Mouse (Mus musculus): ENCODE measurements around the gene Prickle4. TPM values are rescaled to one million over a fixed set of nuclear protein-coding genes. Genes with fewer than 3 reads are reported as not detected.

The Prickle4 gene
- polyA plus RNA-seq, 1 experiment from 2014 or later = 0.44 TPM

DNA sequence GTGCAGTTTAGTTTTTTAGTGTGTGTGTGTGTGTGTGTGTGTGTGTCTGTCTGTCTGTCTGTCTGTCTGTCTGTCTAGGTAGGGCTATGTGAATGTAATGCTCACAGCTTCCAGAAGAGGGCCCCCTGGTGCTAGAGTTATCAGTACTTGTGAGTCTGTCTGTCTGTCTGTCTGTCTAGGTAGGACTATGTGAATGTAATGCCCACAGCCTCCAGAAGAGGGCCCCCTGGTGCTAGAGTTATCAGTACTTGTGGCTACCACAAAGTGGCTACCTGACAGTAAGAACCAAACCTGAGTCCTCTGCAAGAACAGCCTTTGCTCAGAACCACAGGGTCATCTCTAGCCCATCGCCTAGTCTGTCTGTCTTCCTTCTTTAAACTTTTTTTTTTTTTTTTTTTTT is 47.9 kb downstream of the Prickle4 start:
- H3K4me2 ChIP-seq = no peak overlapping the region
- WGBS = 80% methylated on average over 1 of the region's 1 CpGs
- ATAC-seq (replicated peaks; ENCODE audit: low FRiP score) (peak; percentile 29; the same call in 1 of the 2 replicates), DNase-seq (ENCODE audit: low spot score) (peak; percentile 59)
- H3K4me1 ChIP-seq (replicated peaks; ENCODE audit: control insufficient read depth, insufficient read depth, low read length) = 0 out of 2 replicates have a peak, but pooled peaks cover 3% of the 10 kb centered on the region
- H3K36me3 ChIP-seq (ENCODE audit: control insufficient read depth, insufficient read depth, low read length) = no peaks in the 10 kb centered on the region
- H3K27ac ChIP-seq (ENCODE audit: low read depth, low read length) = no peak overlapping the region
- no peak overlapping the region for H3K4me3 ChIP-seq (ENCODE audit: low read depth, low read length)
- H3K9me3 ChIP-seq (ENCODE audit: control insufficient read depth, low read length) = no peaks in the 10 kb centered on the region
- H3K27me3 ChIP-seq (replicated peaks; ENCODE audit: control insufficient read depth, insufficient read depth, low read length) = no peaks in the 10 kb centered on the region
- H3K9ac ChIP-seq (ENCODE audit: low read depth, low read length) = no peak overlapping the region

- H3K27ac ChIP-seq (ENCODE audit: low read depth, low read length) = no peak overlapping the region
- no peak overlapping the region for H3K4me2 ChIP-seq
- no peak overlapping the region for H3K9ac ChIP-seq (ENCODE audit: low read depth, low read length)
- ATAC-seq (replicated peaks; ENCODE audit: low FRiP score) = no peak
- H3K4me1 ChIP-seq (replicated peaks; ENCODE audit: control insufficient read depth, insufficient read depth, low read length) = no peaks in the 10 kb centered on the region; the same call in 1 of the 2 replicates
- no peaks in the 10 kb centered on the region for H3K36me3 ChIP-seq (ENCODE audit: control insufficient read depth, insufficient read depth, low read length)
- WGBS = 86% methylated on average over 2 of the region's 2 CpGs
- no peaks in the 10 kb centered on the region for H3K9me3 ChIP-seq (ENCODE audit: control insufficient read depth, low read length)
- no peak for DNase-seq (ENCODE audit: low spot score)
- no peak overlapping the region for H3K4me3 ChIP-seq (ENCODE audit: low read depth, low read length)
- H3K27me3 ChIP-seq (replicated peaks; ENCODE audit: control insufficient read depth, insufficient read depth, low read length) = no peaks in the 10 kb centered on the region
Measured at GRCm38 (mm10) chr17:47642992-47643391, 51.5 kb downstream of the Prickle4 start.

Other genes starting within 250 kb of the Prickle4 start
- 20.7 and 21.3 TPM in 2 replicates for gene Taf8, start 192.4 kb downstream of the Prickle4 start, polyA plus RNA-seq (2014; fragmentation: Nextera tagmentation; extraction: Ambion mirVana)
- gene Ccnd3, start 189.7 kb downstream of the Prickle4 start, polyA plus RNA-seq (2014; fragmentation: Nextera tagmentation; extraction: Ambion mirVana) = 525 and 530 TPM in 2 replicates
- 43.1 and 45.9 TPM in 2 replicates for gene Bysl, start 83.2 kb downstream of the Prickle4 start, polyA plus RNA-seq (2014; fragmentation: Nextera tagmentation; extraction: Ambion mirVana)
- gene Med20, start 83.2 kb downstream of the Prickle4 start, polyA plus RNA-seq (2014; fragmentation: Nextera tagmentation; extraction: Ambion mirVana) = 48.9 and 53.3 TPM in 2 replicates
- gene Gm20517, start 83.1 kb downstream of the Prickle4 start, polyA plus RNA-seq (2014; fragmentation: Nextera tagmentation; extraction: Ambion mirVana) = 1.5 and 2.5 TPM in 2 replicates
- 4.1 and 4.8 TPM in 2 replicates for gene Usp49, start 64.0 kb downstream of the Prickle4 start, polyA plus RNA-seq (2014; fragmentation: Nextera tagmentation; extraction: Ambion mirVana)
- gene Tomm6, start 6.3 kb downstream of the Prickle4 start, polyA plus RNA-seq (2014; fragmentation: Nextera tagmentation; extraction: Ambion mirVana) = 442 and 486 TPM in 2 replicates
- 2.3 and 3.5 TPM in 2 replicates for gene Frs3, start 5.7 kb downstream of the Prickle4 start, polyA plus RNA-seq (2014; fragmentation: Nextera tagmentation; extraction: Ambion mirVana)
- 0.22 and 0.49 TPM in 2 replicates for gene Gm21981, start 281 bp downstream of the Prickle4 start, polyA plus RNA-seq (2014; fragmentation: Nextera tagmentation; extraction: Ambion mirVana)
- not detected in 2 replicates for gene Pgc, start 32.1 kb upstream of the Prickle4 start, polyA plus RNA-seq (2014; fragmentation: Nextera tagmentation; extraction: Ambion mirVana)
- 9.6 and 9.8 TPM in 2 replicates for gene Tfeb, start 42.3 kb upstream of the Prickle4 start, polyA plus RNA-seq (2014; fragmentation: Nextera tagmentation; extraction: Ambion mirVana)
- 15.9 and 16.3 TPM in 2 replicates for gene Mdfi, start 140.0 kb upstream of the Prickle4 start, polyA plus RNA-seq (2014; fragmentation: Nextera tagmentation; extraction: Ambion mirVana)
- gene Foxp4, start 229.9 kb upstream of the Prickle4 start, polyA plus RNA-seq (2014; fragmentation: Nextera tagmentation; extraction: Ambion mirVana) = 21.3 and 21.6 TPM in 2 replicates

All from liver, embryonic 11.5 days (tissue).